Mouse (Mus musculus) cerebellum, adult 2 months (tissue): ENCODE data around the gene Aacs.

ENCODE experiments used
- CTCF ChIP-seq: fragments of 200-500 bp; IDR thresholded peaks from 2 replicates; pipeline ENCODE4 v1.5.1; 2011; ENCODE audit warnings: low read depth, mild to moderate bottlenecking, control low read depth, low read length, moderate library complexity, borderline replicate concordance; ENCODE audit not compliant: insufficient read depth
- POLR2A ChIP-seq: fragments of 200-500 bp; IDR thresholded peaks from 2 replicates; pipeline ENCODE4 v1.6.1; 2011; ENCODE audit warnings: low read length, control low read depth, borderline replicate concordance; ENCODE audit not compliant: insufficient read depth

DNA sequence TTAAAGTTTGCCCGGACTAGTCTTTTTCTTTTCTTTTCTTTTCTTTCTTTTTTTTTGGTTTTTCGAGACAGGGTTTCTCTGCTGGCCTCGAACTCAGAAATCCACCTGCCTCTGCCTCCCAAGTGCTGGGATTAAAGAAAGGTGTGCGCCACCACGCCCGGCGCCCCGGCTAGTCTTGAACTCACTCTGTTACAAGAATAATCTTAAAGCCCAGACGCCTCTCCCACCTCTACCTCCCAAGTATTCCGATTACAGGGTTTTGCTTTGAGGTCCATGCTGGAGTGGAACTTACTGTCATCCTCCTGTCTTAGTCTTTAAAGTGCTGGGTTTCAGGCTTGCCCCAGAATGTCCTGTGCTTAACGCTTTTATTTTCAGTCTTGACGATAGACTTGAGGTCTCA is 584 bp upstream of the Aacs start:
- TF ChIP-seq POLR2A: no peak
- TF ChIP-seq CTCF: no peak
